Mouse (Mus musculus): Measurements from ENCODE around the gene Unk.

Gene Unk

DNA sequence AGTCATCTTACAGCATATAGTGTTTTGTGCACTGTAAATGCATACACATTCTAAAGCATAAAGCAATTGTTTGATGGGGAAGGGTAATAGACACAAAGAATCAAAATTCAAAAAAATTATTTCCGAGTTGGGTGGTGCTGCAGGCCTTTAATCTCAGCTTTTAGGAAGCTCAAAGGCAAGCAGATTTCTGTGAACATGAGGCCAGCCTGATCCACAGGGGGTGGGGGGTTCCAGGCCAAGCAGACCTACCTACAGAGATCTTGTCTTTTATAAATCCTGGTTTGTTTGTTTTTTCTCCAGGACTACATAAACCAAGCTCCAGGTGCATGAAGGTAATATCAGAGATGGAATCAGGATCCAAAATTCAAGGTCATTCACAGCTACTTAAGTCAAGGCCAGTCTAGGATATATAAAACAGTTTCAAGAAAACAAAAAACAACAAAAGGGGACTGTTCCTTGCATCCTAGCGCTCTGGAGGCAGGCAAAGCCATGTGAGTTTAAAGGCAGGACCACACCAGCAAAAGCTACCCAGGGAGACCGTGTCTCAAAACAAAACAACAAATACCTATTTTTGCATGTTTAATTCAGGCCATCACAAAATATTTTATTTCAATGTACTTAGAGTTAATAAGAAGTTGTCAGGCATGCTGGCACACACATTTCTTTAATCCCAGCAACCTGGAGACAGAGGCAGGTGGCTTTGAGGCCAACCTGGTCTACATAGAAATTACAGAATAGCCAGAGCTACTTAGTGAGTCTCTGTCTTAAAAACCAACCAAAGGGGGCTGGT is 4.9 kb upstream of the Unk start:
- in situ Hi-C loops (cut with MboI; ENCODE audit: unreplicated experiment in 2 of 2), result loop anchor here in 1 of 2 experiments (5.0 to 10.0 kb wide), 2 partner anchors 107 to 820 kb away; partner anchors contain the start of genes Jmjd6, Mettl23 and Trim65

DNA sequence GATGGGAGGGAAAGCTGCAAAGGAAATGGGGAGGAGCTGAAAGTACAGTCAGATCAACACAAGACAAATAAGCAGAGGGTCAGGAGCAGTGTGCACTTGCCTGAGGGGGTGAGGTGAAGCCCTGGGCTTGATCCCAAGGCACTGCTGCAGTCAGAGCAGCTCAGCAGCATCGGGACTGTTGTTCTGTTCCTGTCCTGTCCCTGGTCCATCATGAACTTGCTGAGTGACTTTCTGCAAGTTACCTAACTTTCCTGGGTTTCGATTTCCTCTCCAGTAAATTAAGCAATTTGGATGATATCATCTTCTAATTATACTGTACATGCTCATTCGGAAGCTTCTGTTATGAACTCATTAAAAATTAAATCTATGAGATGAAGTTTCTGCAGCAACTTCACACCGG is 2.4 kb upstream of the Unk start, which contains the start of gene H3f3b:
Gene H3f3b (minus strand): TSS at position 207 of the 400 bp plus-strand sequence.
- in situ Hi-C loops (cut with MboI; ENCODE audit: unreplicated experiment in 2 of 2), result loop anchor here in 1 of 2 experiments (5.0 to 10.0 kb wide), 2 partner anchors 105 to 817 kb away; partner anchors contain the start of genes Jmjd6, Mettl23 and Trim65

DNA sequence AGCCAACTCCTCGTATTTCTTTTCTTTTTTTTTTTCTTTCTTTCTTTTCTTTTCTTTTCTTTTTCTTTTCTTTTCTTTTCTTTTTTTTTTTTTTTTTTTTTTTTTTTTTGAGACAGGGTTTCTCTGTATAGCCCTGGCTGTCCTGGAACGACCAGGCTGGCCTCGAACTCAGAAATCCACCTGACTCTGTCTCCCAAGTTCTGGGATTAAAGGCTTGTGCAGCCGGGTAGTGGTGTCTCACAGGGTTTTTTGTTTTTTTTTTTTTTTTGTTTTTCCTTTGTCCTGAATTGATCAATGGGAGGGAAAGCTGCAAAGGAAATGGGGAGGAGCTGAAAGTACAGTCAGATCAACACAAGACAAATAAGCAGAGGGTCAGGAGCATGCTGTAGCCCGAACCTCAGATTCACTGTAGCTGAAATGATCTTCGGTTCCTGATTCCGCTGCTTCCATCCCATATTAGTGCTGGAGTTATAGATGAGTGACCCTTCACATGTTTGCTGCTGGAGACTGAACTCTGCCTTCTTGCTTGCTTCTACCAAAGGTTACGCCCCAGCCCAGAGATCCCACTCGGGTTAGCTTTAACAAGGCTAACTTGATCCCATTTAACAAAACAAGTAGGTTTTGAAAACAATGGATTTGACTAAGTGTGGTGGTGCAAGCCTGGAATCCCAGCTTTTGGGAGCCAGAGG is 1.8 kb upstream of the Unk start:
- in situ Hi-C loops (cut with MboI; ENCODE audit: unreplicated experiment in 2 of 2), result loop anchor here in 1 of 2 experiments (5.0 to 10.0 kb wide), 2 partner anchors 104 to 816 kb away; partner anchors contain the start of genes Jmjd6, Mettl23 and Trim65

DNA sequence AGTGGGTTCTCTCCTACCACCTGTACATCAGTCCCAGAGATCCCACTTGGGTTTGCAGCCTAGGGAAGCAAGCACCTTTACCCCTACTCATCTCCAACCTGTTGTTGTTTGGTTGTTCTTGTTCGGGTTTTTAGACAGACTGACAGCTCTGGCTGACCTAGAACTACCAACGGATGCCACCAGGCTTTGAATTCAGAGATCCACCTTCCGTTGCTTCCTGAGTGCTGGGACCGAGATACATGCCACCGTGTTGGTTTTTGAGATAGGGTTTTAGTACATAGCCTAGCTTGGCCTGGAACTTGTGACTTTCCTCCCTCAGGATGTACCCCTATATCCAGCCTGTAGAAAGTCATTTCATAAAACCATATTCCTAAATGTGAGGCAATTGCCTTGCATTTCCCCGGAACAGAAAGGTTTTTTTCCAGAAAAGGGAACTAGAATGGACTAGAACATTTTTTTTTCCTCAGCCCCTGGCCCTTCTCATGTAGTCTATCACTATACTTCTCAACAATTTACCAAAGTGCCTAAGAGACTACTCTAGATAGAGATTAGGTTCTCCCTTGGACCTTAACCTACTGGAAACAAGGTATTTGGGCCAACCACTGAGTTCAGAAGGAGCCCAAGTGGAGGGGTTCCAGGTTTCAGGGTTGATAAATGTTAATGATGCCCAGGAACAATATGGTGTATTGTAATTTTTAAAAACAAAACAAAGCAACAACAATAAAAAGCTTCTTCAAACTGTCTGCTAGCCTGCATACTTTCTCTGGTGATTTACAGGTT is 846 bp upstream of the Unk start:
- in situ Hi-C loops (cut with MboI; ENCODE audit: unreplicated experiment in 2 of 2), result loop anchor here in 1 of 2 experiments (5.0 to 10.0 kb wide), 2 partner anchors 103 to 816 kb away; partner anchors contain the start of genes Jmjd6, Mettl23 and Trim65

DNA sequence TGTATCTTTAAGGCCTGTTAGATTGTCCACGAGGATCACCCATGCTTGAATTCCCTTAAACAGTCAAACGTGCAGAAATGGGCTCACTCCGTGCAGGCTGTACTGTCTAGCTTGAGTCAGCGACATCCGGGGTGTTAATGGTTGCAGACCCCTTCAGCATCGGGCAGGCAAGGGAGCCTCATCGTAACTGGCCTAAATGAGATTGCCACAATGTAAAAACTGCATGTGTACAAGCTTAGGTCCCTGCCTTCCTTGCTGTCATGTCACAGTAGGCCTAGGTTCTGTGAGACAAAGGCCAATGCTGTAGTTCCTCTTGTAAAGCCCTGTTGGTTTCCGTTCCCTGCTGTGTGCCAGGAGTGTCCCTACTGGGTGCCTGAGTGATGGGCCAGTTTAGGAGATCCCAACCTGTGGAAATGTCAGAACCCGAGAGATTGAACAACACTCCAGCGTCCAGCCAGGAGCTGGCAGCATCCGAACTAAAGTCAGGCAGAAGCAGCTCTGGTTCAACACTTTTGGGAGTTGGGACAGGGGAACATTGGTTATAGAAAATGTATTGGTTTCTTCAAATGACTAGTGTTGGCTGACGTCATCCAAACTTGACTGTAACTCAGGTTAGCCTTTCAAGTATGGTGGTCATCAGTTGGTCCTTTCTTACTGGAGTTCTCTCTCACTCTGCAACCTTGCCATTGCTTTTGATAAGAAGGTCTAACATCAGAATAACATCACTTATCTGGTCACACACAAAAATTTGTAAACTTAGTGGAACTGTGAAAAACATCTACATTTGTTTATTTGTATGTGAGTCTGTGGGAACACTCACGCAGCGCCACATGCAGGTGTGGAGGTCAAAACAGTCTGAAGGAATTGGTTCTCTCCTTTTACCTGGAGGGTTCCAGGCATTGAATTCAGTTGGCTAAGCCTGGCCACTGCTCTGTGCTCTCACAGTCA is 1.1 kb downstream of the Unk start:
- in situ Hi-C loops (cut with MboI; ENCODE audit: unreplicated experiment in 2 of 2), result loop anchor here (5.0 kb wide), 1 partner anchor 41 kb away; no protein-coding TSS in a partner anchor

DNA sequence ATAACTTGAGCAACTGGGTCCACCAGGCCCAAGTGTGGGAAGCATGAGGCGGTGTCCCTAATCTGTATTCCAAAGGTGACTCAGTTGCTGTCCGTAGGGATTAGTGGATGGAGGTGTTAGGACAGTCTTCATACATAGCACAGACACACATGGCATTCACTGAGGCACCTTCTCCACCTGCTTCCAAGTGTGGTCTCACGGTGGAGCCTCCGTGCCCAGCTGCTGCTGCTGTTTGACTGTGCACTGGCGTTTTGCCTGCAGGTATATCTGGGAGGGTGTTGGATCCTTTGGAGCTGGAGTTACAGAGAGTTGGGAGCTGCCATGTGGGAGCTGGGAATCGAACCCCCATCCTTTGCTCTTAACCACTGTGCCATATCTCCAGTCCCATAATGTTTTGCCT is 4.5 kb downstream of the Unk start:
- in situ Hi-C loops (cut with MboI; ENCODE audit: unreplicated experiment in 2 of 2), result loop anchor here (5.0 kb wide), 1 partner anchor 38 kb away; no protein-coding TSS in a partner anchor

DNA sequence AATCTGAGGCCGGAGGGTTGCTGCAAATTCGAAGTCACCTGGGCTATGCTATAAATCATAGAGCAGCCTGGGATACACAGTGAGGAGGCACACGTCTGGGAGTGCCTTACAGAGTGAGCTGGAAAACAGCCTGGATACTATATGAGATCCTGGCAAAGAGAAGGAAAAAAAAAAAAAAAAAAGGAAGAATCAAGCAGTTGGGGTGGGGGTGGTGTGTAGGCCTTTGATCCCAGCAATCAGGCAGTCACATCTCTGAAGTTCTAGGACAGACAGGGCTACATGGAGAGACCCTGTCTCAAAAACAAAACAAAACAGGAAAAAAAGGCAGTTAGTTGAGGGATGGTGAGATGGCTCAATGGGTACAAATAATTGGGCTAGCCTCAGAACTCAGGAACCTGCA is 6.5 kb downstream of the Unk start:
- in situ Hi-C loops (cut with MboI; ENCODE audit: unreplicated experiment in 2 of 2), result no loop called here

DNA sequence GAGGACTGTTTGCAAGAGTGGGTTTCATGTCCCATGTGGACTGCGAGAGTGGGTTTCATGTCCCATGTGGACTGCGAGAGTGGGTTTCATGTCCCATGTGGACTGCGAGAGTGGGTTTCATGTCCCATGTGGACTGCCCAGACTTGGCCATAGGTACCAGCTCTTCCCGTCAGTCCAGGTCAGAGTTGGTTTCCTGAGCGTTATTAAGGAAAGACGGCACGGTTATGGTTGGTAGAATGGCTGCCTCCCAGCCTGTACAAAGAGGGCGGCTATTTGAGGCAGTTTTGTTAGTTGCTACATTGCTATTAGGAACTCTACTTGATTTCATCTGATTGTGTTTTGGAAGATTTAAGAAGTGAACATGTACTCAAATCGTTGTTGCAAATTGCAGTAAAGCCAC is 7.7 kb downstream of the Unk start:
- in situ Hi-C loops (cut with MboI; ENCODE audit: unreplicated experiment in 2 of 2), result no loop called here

DNA sequence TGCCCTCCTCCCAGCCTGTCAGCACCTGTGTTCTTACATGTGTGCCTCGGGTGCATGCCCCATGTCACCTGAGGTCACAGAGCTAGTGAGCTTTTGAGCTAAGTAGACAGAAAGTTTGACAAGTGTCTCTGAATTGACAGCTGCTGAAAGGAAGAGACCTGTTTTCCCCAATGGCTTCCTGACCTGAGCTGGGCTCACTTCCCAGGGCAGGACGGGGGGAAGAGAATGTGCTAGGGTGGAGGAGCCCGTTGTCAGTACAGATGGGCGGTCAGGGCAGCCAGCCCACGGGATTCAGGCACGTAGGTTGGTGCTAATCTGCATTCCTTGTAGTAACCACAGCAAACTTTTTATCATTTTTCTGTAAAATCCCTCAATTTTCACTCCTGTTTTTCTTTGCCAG is 10.5 kb downstream of the Unk start:
- in situ Hi-C loops (cut with MboI; ENCODE audit: unreplicated experiment in 2 of 2), result no loop called here

DNA sequence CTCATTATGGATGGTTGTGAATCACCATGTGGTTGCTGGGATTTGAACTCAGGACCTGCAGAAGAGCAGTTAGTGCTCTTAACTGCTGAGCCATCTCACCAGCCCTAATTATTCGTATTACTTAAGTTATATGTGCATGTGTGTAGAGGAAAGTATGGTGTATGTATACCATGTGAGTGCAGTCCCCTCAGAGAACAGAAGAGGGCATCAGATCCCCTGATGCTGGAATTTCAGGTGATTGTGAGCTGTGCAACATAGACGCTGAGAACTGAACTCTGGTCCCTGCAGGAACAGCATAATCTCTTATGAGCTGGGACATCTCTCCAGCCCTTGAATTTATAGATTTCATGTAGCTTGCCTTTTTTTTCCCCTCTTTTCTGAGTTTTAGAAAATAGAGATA is 11.7 kb downstream of the Unk start:
- in situ Hi-C loops (cut with MboI; ENCODE audit: unreplicated experiment in 2 of 2), result no loop called here

DNA sequence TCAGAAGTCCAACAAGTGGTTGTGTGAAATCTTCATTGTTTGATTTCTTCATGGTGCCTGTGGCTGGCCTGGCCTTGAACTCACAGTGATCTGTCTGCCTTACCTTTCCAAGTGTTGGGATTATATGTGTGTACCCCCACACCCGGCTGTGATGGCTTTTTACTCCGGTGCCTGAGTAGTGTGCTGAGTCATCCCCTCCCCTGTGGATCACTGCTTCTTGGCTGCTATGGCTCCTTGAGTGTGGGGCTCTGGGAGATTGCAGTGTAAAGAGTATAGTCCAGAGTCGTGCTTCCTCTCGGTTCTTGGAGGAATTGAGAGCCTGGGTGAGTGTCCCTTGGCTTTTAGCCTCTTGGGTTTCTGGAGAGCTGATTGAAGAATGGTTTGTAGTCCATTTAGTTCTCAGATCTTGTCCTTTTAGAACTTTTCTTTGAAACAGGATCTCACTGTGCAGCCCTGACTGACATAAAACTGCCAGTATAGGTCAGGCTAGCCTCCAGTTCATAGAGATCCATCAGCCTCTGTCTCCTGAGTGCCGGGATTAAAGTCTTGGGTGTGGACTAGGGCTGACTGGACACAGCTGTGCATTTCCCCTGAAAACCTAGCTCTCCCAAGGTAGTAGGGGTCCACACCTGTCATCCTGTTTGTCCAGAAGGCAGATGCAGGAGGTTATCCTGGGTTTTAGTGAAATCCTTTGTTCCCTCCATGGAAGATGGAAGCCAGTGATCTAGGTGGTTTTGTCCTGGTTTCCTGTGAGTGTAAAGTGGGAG is 12.4 kb downstream of the Unk start:
- in situ Hi-C loops (cut with MboI; ENCODE audit: unreplicated experiment in 2 of 2), result no loop called here

DNA sequence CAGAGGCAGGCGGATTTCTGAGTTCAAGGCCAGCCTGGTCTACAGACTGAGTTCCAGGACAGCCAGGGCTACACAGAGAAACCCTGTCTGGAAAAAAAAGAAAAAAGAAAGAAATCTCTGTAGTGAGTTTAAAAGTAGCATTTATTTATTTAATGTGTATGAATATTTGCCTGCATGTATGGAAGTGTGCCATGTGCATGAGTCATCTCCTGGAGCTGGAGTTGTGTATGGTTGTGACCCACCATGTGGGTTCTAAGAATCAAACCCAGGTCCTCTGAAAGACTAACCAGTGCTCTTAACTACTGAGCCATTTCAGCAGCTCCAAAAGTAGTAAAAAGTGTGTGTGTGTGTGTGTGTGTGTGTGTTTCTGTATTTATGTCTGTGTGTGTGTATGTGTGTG is 13.2 kb downstream of the Unk start:
- in situ Hi-C loops (cut with MboI; ENCODE audit: unreplicated experiment in 2 of 2), result no loop called here

DNA sequence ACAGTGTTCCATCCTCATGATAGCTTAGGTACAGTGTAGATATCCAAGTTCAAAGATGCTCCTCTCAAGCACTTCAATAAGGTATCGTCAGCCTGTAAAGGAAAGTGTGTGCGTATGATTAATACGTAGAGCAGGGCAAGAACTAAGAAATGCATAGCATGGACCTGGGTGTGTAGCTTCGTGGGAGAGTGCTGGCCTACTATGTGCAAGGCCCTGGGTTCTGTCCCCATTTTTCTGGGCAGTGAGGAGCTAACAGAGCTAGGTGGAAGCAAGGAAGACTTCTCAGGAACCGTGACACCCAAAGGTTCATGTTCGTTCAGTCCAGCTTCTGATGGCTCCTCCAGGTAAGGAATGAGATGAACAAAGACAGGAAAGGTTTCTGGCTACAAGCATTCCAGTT is 15.1 kb downstream of the Unk start:
- in situ Hi-C loops (cut with MboI; ENCODE audit: unreplicated experiment in 2 of 2), result no loop called here

DNA sequence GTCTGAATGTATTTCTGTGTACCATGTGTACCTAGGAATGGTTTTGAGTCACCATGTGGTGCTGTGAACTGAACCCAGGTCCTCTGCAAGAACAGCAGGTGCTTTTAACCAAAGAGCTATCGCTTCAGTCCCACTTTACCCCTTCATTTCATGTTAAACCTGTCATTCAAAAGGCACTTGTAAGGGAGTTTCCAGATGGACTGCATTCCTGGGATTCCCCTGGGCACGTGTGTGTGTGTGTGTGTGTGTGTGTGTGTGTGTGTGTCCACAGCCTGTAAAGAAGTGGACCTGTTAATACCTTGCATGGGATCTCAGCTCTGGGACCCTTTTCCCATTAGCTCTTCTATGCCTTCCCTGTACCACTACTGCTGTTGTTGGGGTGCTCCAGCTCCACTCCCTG is 19.5 kb downstream of the Unk start:
- in situ Hi-C loops (cut with MboI; ENCODE audit: unreplicated experiment in 2 of 2), result no loop called here

DNA sequence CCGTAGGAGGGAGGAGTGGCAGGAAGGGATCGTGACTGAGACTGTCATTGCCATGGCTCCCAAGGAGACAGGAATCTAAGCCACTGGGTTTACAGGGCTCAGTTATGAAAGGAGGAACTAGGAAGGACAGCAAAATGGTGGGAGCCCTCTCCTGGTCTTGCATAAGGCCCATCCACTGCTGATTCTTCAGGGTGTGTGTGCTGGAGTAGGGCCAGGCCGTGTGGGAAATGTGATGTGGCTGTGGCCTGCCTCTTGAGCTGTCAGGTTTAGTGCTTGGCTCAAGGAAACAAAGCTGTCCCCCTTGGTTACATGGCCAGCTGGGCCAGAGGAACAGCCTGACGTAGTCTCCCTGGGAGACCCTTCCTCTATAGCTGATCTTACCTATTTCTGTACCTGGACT is 20.1 kb downstream of the Unk start:
- in situ Hi-C loops (cut with MboI; ENCODE audit: unreplicated experiment in 2 of 2), result no loop called here

DNA sequence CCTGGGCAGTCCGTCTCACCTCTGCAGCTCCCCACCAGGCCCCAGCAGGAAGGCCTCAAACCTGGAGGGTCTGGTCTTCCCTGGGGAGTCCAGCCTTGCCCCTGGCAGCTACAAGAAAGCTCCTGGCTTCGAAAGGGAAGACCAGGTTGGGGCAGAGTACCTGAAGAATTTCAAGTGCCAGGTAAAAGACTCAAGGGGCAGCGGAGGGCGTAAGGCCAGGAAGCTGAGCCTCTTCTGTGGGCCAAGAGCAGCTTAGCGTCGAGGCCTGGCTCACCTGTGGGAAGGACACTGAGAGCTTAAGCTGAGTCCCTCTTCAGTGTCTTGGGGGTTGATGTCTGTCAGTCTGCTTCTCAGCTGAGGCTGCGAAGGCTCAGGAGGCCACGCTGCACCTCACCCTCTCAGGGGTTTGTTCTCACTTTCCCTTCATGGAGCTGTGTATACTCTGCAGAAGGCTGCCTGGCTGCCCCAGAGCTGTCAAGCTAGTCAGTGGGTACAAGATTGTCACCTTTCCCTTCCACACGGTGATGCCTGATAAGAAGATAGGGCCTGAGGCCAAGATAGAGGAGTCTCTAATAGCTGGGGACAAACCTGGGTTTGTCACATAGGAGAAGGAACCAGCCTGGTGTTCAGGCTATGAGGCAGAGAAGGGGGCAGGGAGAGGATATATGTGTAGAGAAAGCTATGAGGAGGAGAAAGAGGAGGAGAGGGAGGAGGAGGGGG is 23.5 kb downstream of the Unk start:
- in situ Hi-C loops (cut with MboI; ENCODE audit: unreplicated experiment in 2 of 2), result no loop called here

DNA sequence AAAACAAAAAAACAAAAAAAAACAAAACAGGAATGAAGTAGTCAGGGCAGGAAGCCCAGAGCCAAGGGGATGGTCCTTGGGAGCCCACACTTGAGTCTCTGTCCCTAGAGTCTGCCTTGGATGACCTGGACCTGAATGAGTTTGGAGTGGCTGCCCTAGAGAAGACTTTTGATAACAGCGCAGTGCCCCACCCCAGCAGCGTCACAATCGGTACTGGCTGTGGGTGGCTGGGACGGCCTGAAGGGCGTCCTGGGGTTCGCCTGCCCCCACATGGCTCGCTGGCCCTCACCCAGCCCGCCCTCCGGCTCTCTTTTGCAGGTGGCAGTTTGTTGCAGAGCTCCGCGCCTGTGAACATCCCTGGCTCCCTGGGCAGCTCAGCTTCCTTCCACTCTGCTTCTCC is 25.8 kb downstream of the Unk start:
- in situ Hi-C loops (cut with MboI; ENCODE audit: unreplicated experiment in 2 of 2), result no loop called here

DNA sequence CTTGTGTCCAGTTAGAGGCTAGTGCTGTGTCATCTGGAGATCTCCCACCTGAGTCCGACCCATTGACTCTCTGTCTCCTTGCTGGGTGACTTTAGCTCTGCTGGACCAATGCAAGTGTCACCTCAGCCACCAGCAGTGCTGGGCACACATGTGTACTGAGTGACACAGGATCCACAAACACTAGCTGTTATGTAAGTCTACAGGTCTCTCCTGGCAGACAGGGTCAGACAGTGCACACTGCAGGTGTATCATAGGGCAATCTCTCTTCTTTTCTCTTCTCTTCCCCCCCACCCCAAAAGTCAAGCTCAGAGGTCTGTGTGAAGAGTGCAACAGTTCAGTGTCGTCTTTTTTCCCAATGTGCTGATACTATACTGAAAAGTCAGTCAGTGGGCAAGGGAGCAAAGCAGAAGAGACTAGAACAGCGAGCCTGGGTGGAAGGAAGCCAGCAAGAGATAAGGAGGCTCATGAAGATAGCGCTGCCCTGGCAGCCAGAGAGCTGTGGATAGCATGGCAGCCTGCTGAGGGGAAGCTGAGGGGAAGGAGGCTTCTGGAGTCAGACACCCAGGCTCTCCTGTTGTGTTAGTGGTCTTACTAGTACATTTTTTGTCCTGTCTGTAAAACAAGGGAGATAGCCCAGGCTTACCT is 27.2 kb downstream of the Unk start:
- in situ Hi-C loops (cut with MboI; ENCODE audit: unreplicated experiment in 2 of 2), result no loop called here

Data from v-Abl transformed pro-B cells (cell line).